Mouse (Mus musculus): ENCODE data around the gene Zfp61. TPM values are rescaled to one million over a fixed set of nuclear protein-coding genes. Genes with fewer than 3 reads are reported as not detected.
"Not testable (repeated sequence)": the region's sequence is repeated elsewhere in the genome, so short reads cannot be mapped to it uniquely, and the experiment has no call there.

Gene Zfp61
- total and polyA plus RNA-seq, 2 experiments = 0.48 to 1.8 TPM

- Histone ChIP-seq H3K27ac (replicated peaks; ENCODE audit: insufficient read depth, low read depth, low read length) (no peak overlapping the region), H3K36me3 (ENCODE audit: control insufficient read depth, insufficient read depth, low read length) (no peaks in the 10 kb centered on the region; the same call in 1 of the 2 replicates), H3K27me3 (ENCODE audit: control insufficient read depth, insufficient read depth, low read length) (no peaks in the 10 kb centered on the region), H3K9ac (ENCODE audit: low read depth, low read length) (no peak overlapping the region), H3K79me2 (ENCODE audit: control insufficient read depth, insufficient read depth, low read length) (no peaks in the 10 kb centered on the region), H3K4me3 (ENCODE audit: insufficient read depth, low read depth, low read length) (no peak overlapping the region), H3K4me1 (ENCODE audit: control insufficient read depth, insufficient read depth, low read length) (no peaks in the 10 kb centered on the region)
- WGBS = 91% methylated on average over 6 of the region's 6 CpGs
- TF ChIP-seq POLR2A (IDR thresholded peaks at IDR 0.05; ENCODE audit: extremely low read depth, insufficient read depth, low read length) (no peak), CTCF (IDR thresholded peaks at IDR 0.05; ENCODE audit: low read depth, low read length) (no peak)
- no peak for DNase-seq (ENCODE audit: extremely low read depth, low read depth, low spot score)
These were observed 12.5 kb downstream of the Zfp61 start for GRCm38 (mm10) chr7:24288512-24288911.

DNA sequence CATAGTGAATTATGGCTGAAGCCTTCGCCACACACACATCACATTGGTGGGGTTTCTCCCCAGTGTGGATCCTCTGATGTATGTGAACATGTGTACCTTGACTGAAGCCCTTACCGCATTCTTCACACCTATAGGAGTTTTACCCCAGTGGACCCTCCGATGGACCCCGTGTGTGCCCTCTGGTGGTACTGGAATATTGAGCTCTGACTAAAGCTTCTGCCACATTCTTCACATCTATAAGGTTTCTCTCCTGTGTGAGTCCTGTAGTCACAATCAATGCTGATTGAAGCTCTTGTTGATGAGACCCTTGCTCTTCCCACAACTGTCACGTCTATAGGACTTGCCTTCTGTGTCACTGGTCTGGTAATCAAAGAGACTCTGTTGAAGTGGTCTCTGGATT lies 13.4 kb downstream of the Zfp61 start:
- H3K79me2 ChIP-seq (ENCODE audit: control insufficient read depth, insufficient read depth, low read length) = no peaks in the 10 kb centered on the region
- TF ChIP-seq CTCF (IDR thresholded peaks at IDR 0.05; ENCODE audit: low read depth, low read length) (no peak), POLR2A (IDR thresholded peaks at IDR 0.05; ENCODE audit: extremely low read depth, insufficient read depth, low read length) (no peak)
- no peaks in the 10 kb centered on the region; the same call in 1 of the 2 replicates for H3K36me3 ChIP-seq (ENCODE audit: control insufficient read depth, insufficient read depth, low read length)
- H3K4me1 ChIP-seq (ENCODE audit: control insufficient read depth, insufficient read depth, low read length) = no peaks in the 10 kb centered on the region
- no peak overlapping the region for H3K4me3 ChIP-seq (ENCODE audit: insufficient read depth, low read depth, low read length)
- H3K27me3 ChIP-seq (ENCODE audit: control insufficient read depth, insufficient read depth, low read length) = no peaks in the 10 kb centered on the region
- no peak for DNase-seq (ENCODE audit: extremely low read depth, low read depth, low spot score)
- H3K9ac ChIP-seq (ENCODE audit: low read depth, low read length) = no peak overlapping the region
- WGBS = 78% methylated on average over 5 of the region's 5 CpGs
- no peak overlapping the region for H3K27ac ChIP-seq (replicated peaks; ENCODE audit: insufficient read depth, low read depth, low read length)

- Histone ChIP-seq H3K27ac (replicated peaks; ENCODE audit: insufficient read depth, low read depth, low read length) (no peak overlapping the region), H3K4me3 (ENCODE audit: insufficient read depth, low read depth, low read length) (no peak overlapping the region), H3K79me2 (ENCODE audit: control insufficient read depth, insufficient read depth, low read length) (no peaks in the 10 kb centered on the region), H3K9ac (ENCODE audit: low read depth, low read length) (no peak overlapping the region), H3K4me1 (ENCODE audit: control insufficient read depth, insufficient read depth, low read length) (no peaks in the 10 kb centered on the region), H3K36me3 (ENCODE audit: control insufficient read depth, insufficient read depth, low read length) (no peaks in the 10 kb centered on the region), H3K27me3 (ENCODE audit: control insufficient read depth, insufficient read depth, low read length) (no peaks in the 10 kb centered on the region)
- no peak for DNase-seq (ENCODE audit: extremely low read depth, low read depth, low spot score)
- TF ChIP-seq CTCF (IDR thresholded peaks at IDR 0.05; ENCODE audit: low read depth, low read length) (no peak), POLR2A (IDR thresholded peaks at IDR 0.05; ENCODE audit: extremely low read depth, insufficient read depth, low read length) (no peak)
- 71% methylated on average over 4 of the region's 4 CpGs for WGBS
These were observed 14.1 kb downstream of the Zfp61 start for GRCm38 (mm10) chr7:24286916-24287315.

GRCm38 (mm10) chr7:24286090-24286489 lies 14.9 kb downstream of the Zfp61 start:
- Histone ChIP-seq H3K36me3 (ENCODE audit: control insufficient read depth, insufficient read depth, low read length) (no peaks in the 10 kb centered on the region), H3K27ac (replicated peaks; ENCODE audit: insufficient read depth, low read depth, low read length) (no peak overlapping the region), H3K4me1 (ENCODE audit: control insufficient read depth, insufficient read depth, low read length) (no peaks in the 10 kb centered on the region), H3K27me3 (ENCODE audit: control insufficient read depth, insufficient read depth, low read length) (no peaks in the 10 kb centered on the region), H3K4me3 (ENCODE audit: insufficient read depth, low read depth, low read length) (no peak overlapping the region), H3K9ac (ENCODE audit: low read depth, low read length) (no peak overlapping the region), H3K79me2 (ENCODE audit: control insufficient read depth, insufficient read depth, low read length) (no peaks in the 10 kb centered on the region)
- 47% methylated on average over 4 of the region's 4 CpGs for WGBS
- DNase-seq (ENCODE audit: extremely low read depth, low read depth, low spot score) = no peak
- TF ChIP-seq POLR2A (IDR thresholded peaks at IDR 0.05; ENCODE audit: extremely low read depth, insufficient read depth, low read length) (no peak), CTCF (IDR thresholded peaks at IDR 0.05; ENCODE audit: low read depth, low read length) (peak; percentile 29)

GRCm38 (mm10) chr7:24280858-24281145 lies 20.2 kb downstream of the Zfp61 start:
- Histone ChIP-seq H3K4me3 (ENCODE audit: insufficient read depth, low read depth, low read length) (no peak overlapping the region), H3K4me1 (ENCODE audit: control insufficient read depth, insufficient read depth, low read length) (no peaks in the 10 kb centered on the region), H3K36me3 (ENCODE audit: control insufficient read depth, insufficient read depth, low read length) (no peaks in the 10 kb centered on the region), H3K27me3 (ENCODE audit: control insufficient read depth, insufficient read depth, low read length) (no peaks in the 10 kb centered on the region), H3K9ac (ENCODE audit: low read depth, low read length) (no peak overlapping the region), H3K27ac (replicated peaks; ENCODE audit: insufficient read depth, low read depth, low read length) (no peak overlapping the region), H3K79me2 (ENCODE audit: control insufficient read depth, insufficient read depth, low read length) (no peaks in the 10 kb centered on the region)
- WGBS = 57% methylated on average over 4 of the region's 4 CpGs
- TF ChIP-seq CTCF (IDR thresholded peaks at IDR 0.05; ENCODE audit: low read depth, low read length) (no peak), POLR2A (IDR thresholded peaks at IDR 0.05; ENCODE audit: extremely low read depth, insufficient read depth, low read length) (no peak)
- no peak for DNase-seq (ENCODE audit: extremely low read depth, low read depth, low spot score)

DNA sequence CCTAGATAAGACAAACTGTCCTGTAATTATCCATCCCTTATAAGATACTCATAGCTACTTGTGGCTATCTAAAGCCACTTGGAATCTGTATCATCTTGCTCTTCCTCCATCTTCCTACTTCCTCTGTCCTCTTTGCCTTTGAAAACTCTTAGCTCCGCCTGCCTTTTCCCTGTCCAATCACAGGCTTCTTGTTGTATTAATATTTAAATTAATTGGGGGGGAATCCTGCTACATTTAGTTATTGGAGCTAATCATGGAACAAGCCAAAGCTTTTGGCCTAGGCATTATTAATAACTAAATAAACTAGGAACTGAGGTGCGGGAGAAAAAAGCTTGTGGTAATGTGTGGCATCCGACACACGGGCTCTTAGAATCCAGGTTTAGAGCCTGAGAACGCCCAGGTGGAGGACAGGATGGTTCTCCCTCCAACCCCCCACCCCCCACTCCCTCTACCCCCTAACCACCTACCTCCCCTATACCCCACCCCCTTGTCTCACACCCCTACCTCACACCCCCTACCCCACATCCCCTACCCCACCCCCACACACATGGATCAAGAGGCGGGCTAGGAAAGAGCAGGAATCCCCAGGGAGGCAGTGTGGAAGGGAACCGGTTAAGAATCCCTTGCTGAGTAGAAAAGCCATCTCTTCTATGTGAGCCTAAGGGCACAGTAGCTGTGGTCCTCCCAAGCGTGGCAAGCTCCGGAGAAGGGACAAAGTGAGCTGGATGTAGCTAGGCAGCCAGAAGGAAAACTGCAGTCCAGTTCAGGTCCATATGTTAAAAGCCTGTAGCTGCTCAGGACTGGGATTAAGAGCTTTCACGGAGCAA lies 20.8 kb downstream of the Zfp61 start:
- Histone ChIP-seq H3K27ac (replicated peaks; ENCODE audit: insufficient read depth, low read depth, low read length) (no peak overlapping the region), H3K4me3 (ENCODE audit: insufficient read depth, low read depth, low read length) (no peak overlapping the region), H3K27me3 (ENCODE audit: control insufficient read depth, insufficient read depth, low read length) (no peaks in the 10 kb centered on the region), H3K36me3 (ENCODE audit: control insufficient read depth, insufficient read depth, low read length) (no peaks in the 10 kb centered on the region), H3K79me2 (ENCODE audit: control insufficient read depth, insufficient read depth, low read length) (no peaks in the 10 kb centered on the region), H3K4me1 (ENCODE audit: control insufficient read depth, insufficient read depth, low read length) (no peaks in the 10 kb centered on the region), H3K9ac (ENCODE audit: low read depth, low read length) (no peak overlapping the region)
- TF ChIP-seq POLR2A (IDR thresholded peaks at IDR 0.05; ENCODE audit: extremely low read depth, insufficient read depth, low read length) = no peak
- no peak for TF ChIP-seq CTCF (IDR thresholded peaks at IDR 0.05; ENCODE audit: low read depth, low read length)
- DNase-seq (ENCODE audit: extremely low read depth, low read depth, low spot score) = no peak
- whole genome bisulfite sequencing = 61% methylated on average over 10 of the region's 10 CpGs

- not testable (repeated sequence) for DNase-seq (ENCODE audit: extremely low read depth, low read depth, low spot score); H3K79me2 ChIP-seq (ENCODE audit: control insufficient read depth, insufficient read depth, low read length); H3K27ac ChIP-seq (replicated peaks; ENCODE audit: insufficient read depth, low read depth, low read length); H3K9ac ChIP-seq (ENCODE audit: low read depth, low read length); H3K27me3 ChIP-seq (ENCODE audit: control insufficient read depth, insufficient read depth, low read length); H3K4me1 ChIP-seq (ENCODE audit: control insufficient read depth, insufficient read depth, low read length); H3K4me3 ChIP-seq (ENCODE audit: insufficient read depth, low read depth, low read length)
- H3K36me3 ChIP-seq (ENCODE audit: control insufficient read depth, insufficient read depth, low read length) = peaks cover 11% of the 10 kb centered on the region
- 91% methylated on average over 3 of the region's 3 CpGs for WGBS
These were observed 22.3 kb downstream of the Zfp61 start for GRCm38 (mm10) chr7:24278771-24279170.
